Mouse (Mus musculus): ENCODE data around the gene Olfr414. TPM values are rescaled to one million over a fixed set of nuclear protein-coding genes. Genes with fewer than 3 reads are reported as not detected.

Gene Olfr414
- 0.12 and 0.14 TPM in 2 replicates for polyA plus RNA-seq (2012; rRNA removed)

- no peak for DNase-seq (ENCODE audit: low read depth in 1 of 2, low spot score in 2 of 2)
- Histone ChIP-seq H3K27me3 (ENCODE audit: control insufficient read depth, insufficient read depth, low read length) (no peaks in the 10 kb centered on the region), H3K4me1 (ENCODE audit: control insufficient read depth, insufficient read depth, insufficient read length) (no peaks in the 10 kb centered on the region), H3K4me3 (ENCODE audit: extremely low read depth, insufficient read depth, insufficient read length) (no peak within 1 kb of the TSS), H3K27ac (ENCODE audit: insufficient read depth, low read length) (no peak within 1 kb of the TSS), H3K36me3 (ENCODE audit: control insufficient read depth, insufficient read depth, low read length) (no peaks in the 10 kb centered on the region)
- TF ChIP-seq POLR2A (IDR thresholded peaks at IDR 0.05; ENCODE audit: low read depth, low read length) (no peak), CTCF (IDR thresholded peaks at IDR 0.05; ENCODE audit: extremely low read depth, insufficient read depth, insufficient read length, insufficient replicate concordance) (no peak)
- WGBS: 75% methylated on average over 1 of the region's 1 CpGs
Measured at GRCm38 (mm10) chr1:174423764-174424163, at the start of gene Olfr414. Gene Olfr414, plus strand, starts transcription at chr1:174424064.

DNA sequence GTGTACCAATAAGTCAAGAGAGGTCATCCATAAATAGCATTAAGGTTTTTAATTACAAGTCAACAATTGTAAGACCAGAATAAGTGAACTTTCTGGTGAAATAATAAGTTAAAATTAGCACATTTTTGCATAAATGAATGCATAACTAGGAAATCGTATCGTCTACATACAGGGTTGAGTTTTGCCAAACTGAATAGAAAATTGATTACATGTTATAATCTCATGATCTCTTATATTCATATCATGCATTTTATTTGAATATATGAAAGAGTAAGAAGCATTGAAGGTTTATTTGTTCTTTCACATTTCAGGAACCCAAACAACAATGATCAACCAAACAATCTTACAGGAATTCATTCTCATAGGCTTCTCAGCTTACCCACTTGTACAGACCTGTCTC, 33.1 kb upstream of the Olfr414 start, which contains the start of gene Olfr248:
TSS of gene Olfr248 (plus strand) at position 301 of the 400 bp plus-strand sequence.
- no peak for TF ChIP-seq POLR2A (IDR thresholded peaks at IDR 0.05; ENCODE audit: low read depth, low read length)
- TF ChIP-seq CTCF (IDR thresholded peaks at IDR 0.05; ENCODE audit: extremely low read depth, insufficient read depth, insufficient read length, insufficient replicate concordance): no peak
- WGBS: 95% methylated on average over 2 of the region's 2 CpGs
- Histone ChIP-seq H3K4me1 (ENCODE audit: control insufficient read depth, insufficient read depth, insufficient read length) (no peaks in the 10 kb centered on the region), H3K4me3 (ENCODE audit: extremely low read depth, insufficient read depth, insufficient read length) (no peak within 1 kb of the TSS), H3K27me3 (ENCODE audit: control insufficient read depth, insufficient read depth, low read length) (no peaks in the 10 kb centered on the region), H3K27ac (ENCODE audit: insufficient read depth, low read length) (no peak within 1 kb of the TSS), H3K36me3 (ENCODE audit: control insufficient read depth, insufficient read depth, low read length) (no peaks in the 10 kb centered on the region)
- no peak for DNase-seq (ENCODE audit: low read depth in 1 of 2, low spot score in 2 of 2)

DNA sequence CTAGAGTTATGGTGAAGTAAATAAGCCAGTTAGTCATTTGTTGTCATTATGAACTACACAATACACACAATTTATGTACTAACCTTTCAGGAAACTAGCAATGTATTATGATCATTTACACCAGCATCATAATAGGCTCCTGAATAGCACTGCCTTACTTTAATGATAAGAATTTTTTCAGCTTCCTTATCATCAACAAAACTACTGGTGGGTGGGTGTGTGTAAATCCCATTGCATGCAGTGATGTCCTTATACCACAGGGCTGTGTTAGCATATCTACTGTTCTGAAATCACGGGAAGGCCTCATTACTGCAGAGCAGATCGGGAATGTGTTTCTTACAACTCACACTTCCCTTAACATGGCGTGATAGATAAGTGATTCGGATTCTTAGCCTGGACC, 905 bp upstream of the Olfr414 start:
- no peak for TF ChIP-seq CTCF (IDR thresholded peaks at IDR 0.05; ENCODE audit: extremely low read depth, insufficient read depth, insufficient read length, insufficient replicate concordance)
- no peak for TF ChIP-seq POLR2A (IDR thresholded peaks at IDR 0.05; ENCODE audit: low read depth, low read length)
- Histone ChIP-seq H3K4me1 (ENCODE audit: control insufficient read depth, insufficient read depth, insufficient read length) (no peaks in the 10 kb centered on the region), H3K27ac (ENCODE audit: insufficient read depth, low read length) (no peak overlapping the region), H3K36me3 (ENCODE audit: control insufficient read depth, insufficient read depth, low read length) (no peaks in the 10 kb centered on the region), H3K27me3 (ENCODE audit: control insufficient read depth, insufficient read depth, low read length) (no peaks in the 10 kb centered on the region), H3K4me3 (ENCODE audit: extremely low read depth, insufficient read depth, insufficient read length) (no peak overlapping the region)
- no peak for DNase-seq (ENCODE audit: low read depth in 1 of 2, low spot score in 2 of 2)
- WGBS: 82% methylated on average over 4 of the region's 4 CpGs

DNA sequence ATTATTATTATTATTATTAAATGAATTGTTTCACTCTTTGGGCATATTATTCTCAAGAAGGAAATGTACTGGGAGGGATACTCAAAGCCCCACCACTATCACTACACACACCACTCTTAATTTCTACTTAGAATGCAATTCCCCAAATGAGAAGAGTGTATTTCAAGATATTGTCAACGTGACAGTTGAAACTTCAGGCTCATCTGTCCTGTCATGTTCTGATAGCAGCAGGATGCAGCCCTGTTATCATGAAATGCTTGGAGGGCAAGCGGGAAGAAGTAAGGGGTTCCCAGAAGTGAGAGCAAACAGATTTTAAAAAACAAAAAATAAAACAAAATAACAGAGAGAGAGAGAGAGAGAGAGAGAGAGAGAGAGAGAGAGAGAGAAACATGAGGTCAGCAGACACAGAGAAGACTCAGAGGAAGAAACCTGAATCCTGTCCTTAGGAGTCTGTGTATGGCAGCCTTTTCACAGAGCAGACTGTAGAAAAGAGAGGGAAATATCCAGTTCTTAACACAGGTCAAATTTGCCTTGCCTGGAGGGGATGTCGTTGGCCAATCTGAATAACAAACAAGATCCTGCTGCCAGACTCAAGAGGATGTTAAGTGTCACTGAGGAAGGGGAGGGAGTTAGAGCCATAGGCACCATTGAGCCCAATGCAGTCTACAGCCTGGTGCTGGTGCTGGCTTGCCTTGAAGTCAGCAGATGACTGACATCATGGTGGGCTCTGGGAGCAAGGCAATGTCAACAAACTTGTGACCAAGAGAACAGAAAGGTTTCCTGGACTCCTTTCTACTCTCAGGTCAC, 2.5 kb downstream of the Olfr414 start:
- H3K27me3 ChIP-seq (ENCODE audit: control insufficient read depth, insufficient read depth, low read length): no peaks in the 10 kb centered on the region
- no peaks in the 10 kb centered on the region for H3K36me3 ChIP-seq (ENCODE audit: control insufficient read depth, insufficient read depth, low read length)
- 72% methylated on average over 3 of the region's 3 CpGs for WGBS
- H3K4me1 ChIP-seq (ENCODE audit: control insufficient read depth, insufficient read depth, insufficient read length): no peaks in the 10 kb centered on the region
- H3K4me3 ChIP-seq (ENCODE audit: extremely low read depth, insufficient read depth, insufficient read length): no peak overlapping the region
- TF ChIP-seq POLR2A (IDR thresholded peaks at IDR 0.05; ENCODE audit: low read depth, low read length) (no peak), CTCF (IDR thresholded peaks at IDR 0.05; ENCODE audit: extremely low read depth, insufficient read depth, insufficient read length, insufficient replicate concordance) (no peak)
- H3K27ac ChIP-seq (ENCODE audit: insufficient read depth, low read length): no peak overlapping the region
- DNase-seq (ENCODE audit: low read depth in 1 of 2, low spot score in 2 of 2): no peak

- no peak for DNase-seq (ENCODE audit: low read depth in 1 of 2, low spot score in 2 of 2)
- Histone ChIP-seq H3K4me1 (ENCODE audit: control insufficient read depth, insufficient read depth, insufficient read length) (no peaks in the 10 kb centered on the region), H3K27ac (ENCODE audit: insufficient read depth, low read length) (no peak overlapping the region), H3K4me3 (ENCODE audit: extremely low read depth, insufficient read depth, insufficient read length) (no peak overlapping the region), H3K36me3 (ENCODE audit: control insufficient read depth, insufficient read depth, low read length) (no peaks in the 10 kb centered on the region), H3K27me3 (ENCODE audit: control insufficient read depth, insufficient read depth, low read length) (no peaks in the 10 kb centered on the region)
- TF ChIP-seq POLR2A (IDR thresholded peaks at IDR 0.05; ENCODE audit: low read depth, low read length) (no peak), CTCF (IDR thresholded peaks at IDR 0.05; ENCODE audit: extremely low read depth, insufficient read depth, insufficient read length, insufficient replicate concordance) (no peak)
- WGBS: 85% methylated on average over 1 of the region's 1 CpGs
Measured at GRCm38 (mm10) chr1:174427402-174427801, 3.5 kb downstream of the Olfr414 start.

DNA sequence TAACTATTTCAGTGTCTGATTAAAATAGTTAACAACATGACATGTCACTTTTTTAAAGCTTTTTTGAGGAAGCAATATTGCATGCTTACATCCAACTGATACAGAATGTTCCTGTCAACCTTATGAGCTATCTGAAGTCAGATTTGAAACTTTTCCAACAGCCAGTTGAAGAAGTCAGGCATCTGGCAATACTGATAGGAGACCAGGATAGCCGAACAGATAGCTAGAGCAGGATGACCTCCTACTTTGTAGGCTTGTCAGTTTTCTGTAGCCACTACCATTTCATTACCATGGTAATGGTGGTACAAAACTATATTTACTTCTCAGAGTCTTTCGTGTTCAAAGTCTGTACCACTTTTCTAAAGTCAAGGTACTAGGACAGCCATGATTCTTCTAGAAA, 4.5 kb downstream of the Olfr414 start:
- no peak overlapping the region for H3K4me3 ChIP-seq (ENCODE audit: extremely low read depth, insufficient read depth, insufficient read length)
- no peak overlapping the region for H3K27ac ChIP-seq (ENCODE audit: insufficient read depth, low read length)
- TF ChIP-seq CTCF (IDR thresholded peaks at IDR 0.05; ENCODE audit: extremely low read depth, insufficient read depth, insufficient read length, insufficient replicate concordance) (no peak), POLR2A (IDR thresholded peaks at IDR 0.05; ENCODE audit: low read depth, low read length) (no peak)
- no peak for DNase-seq (ENCODE audit: low read depth in 1 of 2, low spot score in 2 of 2)
- 87% methylated on average over 2 of the region's 2 CpGs for WGBS
- H3K4me1 ChIP-seq (ENCODE audit: control insufficient read depth, insufficient read depth, insufficient read length): no peaks in the 10 kb centered on the region
- no peaks in the 10 kb centered on the region for H3K27me3 ChIP-seq (ENCODE audit: control insufficient read depth, insufficient read depth, low read length)
- no peaks in the 10 kb centered on the region for H3K36me3 ChIP-seq (ENCODE audit: control insufficient read depth, insufficient read depth, low read length)

- Histone ChIP-seq H3K4me3 (ENCODE audit: extremely low read depth, insufficient read depth, insufficient read length) (no peak overlapping the region), H3K36me3 (ENCODE audit: control insufficient read depth, insufficient read depth, low read length) (no peaks in the 10 kb centered on the region), H3K4me1 (ENCODE audit: control insufficient read depth, insufficient read depth, insufficient read length) (no peaks in the 10 kb centered on the region), H3K27me3 (ENCODE audit: control insufficient read depth, insufficient read depth, low read length) (no peaks in the 10 kb centered on the region), H3K27ac (ENCODE audit: insufficient read depth, low read length) (no peak overlapping the region)
- 14% methylated on average over 1 of the region's 1 CpGs for WGBS
- DNase-seq (ENCODE audit: low read depth in 1 of 2, low spot score in 2 of 2): no peak
- no peak for TF ChIP-seq POLR2A (IDR thresholded peaks at IDR 0.05; ENCODE audit: low read depth, low read length)
- TF ChIP-seq CTCF (IDR thresholded peaks at IDR 0.05; ENCODE audit: extremely low read depth, insufficient read depth, insufficient read length, insufficient replicate concordance): no peak
Measured at GRCm38 (mm10) chr1:174434121-174434520, 10.3 kb downstream of the Olfr414 start.
